8 mouse cellular contexts compared by ENCODE assay signal in genomic region chr13:21881878-21882669, GRCm38 (mm10). TPM values are rescaled to one million over a fixed set of nuclear protein-coding genes. Genes with fewer than 3 reads are reported as not detected.
DNase-seq lines count a peak whose midpoint lies in the region; ATAC-seq and TF ChIP-seq lines count a peak whose summit lies in the region.

No protein-coding gene starts in this region.

- no peak overlapping the region for H3K9ac ChIP-seq in stomach, embryonic 15.5 days

- H3K4me2 ChIP-seq in stomach, embryonic 15.5 days: peak overlapping the region; percentile 52

- no peak for TF ChIP-seq CTCF in G1E (IDR thresholded peaks at IDR 0.05; ENCODE audit: low read depth, low read length)

- H3K4me1 ChIP-seq in G1E (ENCODE audit: insufficient read depth, low read depth, low read length): peaks cover 15% of the 10 kb centered on the region
- H3K4me1 ChIP-seq in stomach, embryonic 15.5 days: no peaks in the 10 kb centered on the region

- H3K27me3 ChIP-seq in G1E (ENCODE audit: insufficient read depth, low read length): peaks cover 13% of the 10 kb centered on the region; the same call in 1 of the 2 replicates
- no peaks in the 10 kb centered on the region for H3K27me3 ChIP-seq in stomach, embryonic 15.5 days (replicated peaks)

- peak overlapping the region; percentile 61 for H3K4me3 ChIP-seq in G1E (ENCODE audit: low read depth, low read length)
- H3K4me3 ChIP-seq in stomach, embryonic 15.5 days (replicated peaks): peak overlapping the region; percentile 39

- no peak overlapping the region for H3K27ac ChIP-seq in stomach, embryonic 15.5 days

- no peak for ATAC-seq in CD4-positive, CD25-positive, alpha-beta regulatory T cell, adult 4 months
- ATAC-seq in G1E (ENCODE audit: extremely low read depth, insufficient number of reproducible peaks, low FRiP score, poor library complexity, severe bottlenecking): no peak
- no peak; the same call in 1 of the 2 replicates for ATAC-seq in stomach, embryonic 15.5 days (ENCODE audit: insufficient read depth, low FRiP score, low read depth)

- DNase-seq in CD4-positive, CD25-positive, alpha-beta regulatory T cell, adult 2 months (ENCODE audit: low read depth, low spot score): peak; percentile 22
- no peak for DNase-seq in G1E (ENCODE audit: low spot score)
- peak; percentile 86 for DNase-seq in embryo, embryonic 9.5 days (ENCODE audit: extremely low spot score)
- DNase-seq in heart, postnatal 36 days: peak; percentile 3 to 25
- peak; percentile 7 for DNase-seq in layer of hippocampus, adult 9-11 months
- peak; percentile 77 for DNase-seq in mesoderm, embryonic 11.5 days (ENCODE audit: low read depth, low spot score)

- H3K9me3 ChIP-seq in G1E (replicated peaks): no peaks in the 10 kb centered on the region
- no peaks in the 10 kb centered on the region for H3K9me3 ChIP-seq in stomach, embryonic 15.5 days

- intact Hi-C loops in heart, postnatal 36 days (cut with DNase I): no loop called here

- 6% methylated on average over 27 of the region's 27 CpGs for WGBS in stomach, embryonic 15.5 days

- no peaks in the 10 kb centered on the region for H3K36me3 ChIP-seq in G1E (replicated peaks)
- H3K36me3 ChIP-seq in stomach, embryonic 15.5 days: no peaks in the 10 kb centered on the region

RNA-seq across cellular contexts. Expression of gene Hist1h2br, which starts 48.5 kb away (rescaled TPM):
- polyA plus RNA-seq in CD4-positive, CD25-positive, alpha-beta regulatory T cell, adult 4 months (2017; shearing (Covaris generic)): 1 to 10 TPM; 4.7 to 6.5 TPM
- total RNA-seq in G1E (2014; fragmentation: Nextera tagmentation) (1,040 and 1,147 TPM in 2 replicates), G1E (2017) (1,116 and 1,141 TPM in 2 replicates)
- polyA plus RNA-seq in G1E (2012): 4.6 and 25.4 TPM in 2 replicates
- total RNA-seq in heart, postnatal 36 days (2021): 10 to 100 TPM; 35.2 to 36.8 TPM
- polyA plus RNA-seq in stomach, embryonic 15.5 days (2015; fragmentation: Nextera tagmentation; extraction: Ambion mirVana): 19.8 and 19.9 TPM in 2 replicates

RNA-seq across cellular contexts. Expression of gene Hist1h2ap, which starts 48.8 kb away (rescaled TPM):
- 100 to 1,000 TPM in 1 of 2 experiments, 10 to 100 TPM in 1; 94.5 to 115 TPM for polyA plus RNA-seq in CD4-positive, CD25-positive, alpha-beta regulatory T cell, adult 4 months (2017; shearing (Covaris generic))
- 653 and 691 TPM in 2 replicates for total RNA-seq in G1E (2014; fragmentation: Nextera tagmentation)
- total RNA-seq in G1E (2017): 2,134 and 3,440 TPM in 2 replicates
- 8,984 and 13,644 TPM in 2 replicates for polyA plus RNA-seq in G1E (2012)
- 10 to 100 TPM; 27.2 to 33.8 TPM for total RNA-seq in heart, postnatal 36 days (2021)
- polyA plus RNA-seq in stomach, embryonic 15.5 days (2015; fragmentation: Nextera tagmentation; extraction: Ambion mirVana): 2,912 and 3,763 TPM in 2 replicates

RNA-seq across cellular contexts. Expression of gene Hist1h4n, which starts 50.1 kb away (rescaled TPM):
- polyA plus RNA-seq in CD4-positive, CD25-positive, alpha-beta regulatory T cell, adult 4 months (2017; shearing (Covaris generic)): 10 to 100 TPM in 1 of 2 experiments, not detected in 1; 12.8 TPM
- 349 and 456 TPM in 2 replicates for total RNA-seq in G1E (2014; fragmentation: Nextera tagmentation)
- 3,540 and 3,844 TPM in 2 replicates for total RNA-seq in G1E (2017)
- 15.7 and 41.0 TPM in 2 replicates for polyA plus RNA-seq in G1E (2012)
- total RNA-seq in heart, postnatal 36 days (2021): 1 to 10 TPM; 4.7 to 7.4 TPM
- polyA plus RNA-seq in stomach, embryonic 15.5 days (2015; fragmentation: Nextera tagmentation; extraction: Ambion mirVana): 14.0 and 15.4 TPM in 2 replicates

Comparison
In these comparisons a context has a peak if more than half of its experiments do, and no peak if none do; other contexts are left out.
1. RNA of gene Hist1h2ap, which starts 48.8 kb away (polyA plus RNA-seq): 8,984 to 13,644 TPM in G1E and 2,912 to 3,763 TPM in stomach, embryonic 15.5 days; 94.5 to 115 TPM in CD4-positive, CD25-positive, alpha-beta regulatory T cell, adult 4 months; every median in the first group is over 10 times any median in the second.